Mouse (Mus musculus): ENCODE data around the gene Psmb5. TPM values are rescaled to one million over a fixed set of nuclear protein-coding genes. Genes with fewer than 3 reads are reported as not detected.
A peak's percentile ranks its signal among the peaks of the same experiment; 100 is the strongest.

The Psmb5 gene
- polyA plus RNA-seq, 1 experiment: 257 TPM

DNA sequence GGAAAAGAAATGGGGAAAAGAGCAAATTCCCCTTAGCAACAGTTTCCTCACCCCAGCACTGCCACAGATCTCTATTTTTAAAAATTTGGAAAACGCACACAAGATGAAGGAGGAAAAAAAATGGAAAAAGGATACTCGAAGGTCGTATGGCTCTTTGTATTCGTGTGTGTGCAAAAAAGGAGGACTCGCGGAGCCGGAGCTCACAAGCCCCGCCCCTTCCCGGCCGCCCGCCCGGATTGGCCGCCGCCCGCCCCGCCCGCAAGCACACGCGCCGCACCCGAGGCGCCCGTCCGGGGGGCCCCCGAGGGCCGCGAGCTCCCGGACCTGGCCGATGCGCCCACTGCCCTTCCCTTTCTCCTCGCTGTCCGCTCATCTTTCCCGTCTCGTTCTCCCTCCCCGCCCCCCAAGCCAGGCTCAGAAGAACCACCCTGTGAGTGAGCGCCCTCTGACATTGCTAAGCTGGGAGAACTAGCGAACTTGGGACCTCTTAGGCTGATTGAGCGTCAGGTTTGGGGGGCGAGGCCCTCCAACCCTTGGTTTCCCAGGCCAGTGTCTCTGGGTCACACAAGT, 12.0 kb downstream of the Psmb5 start, which contains the start of gene 4931414P19Rik:
4931414P19Rik (minus strand) TSS at position 242 of the 570 bp plus-strand sequence.
- no peak for TF ChIP-seq CTCF (IDR thresholded peaks at IDR 0.05; ENCODE audit: borderline replicate concordance, extremely low read depth, insufficient read depth, insufficient read length)
- 0 out of 2 replicates have a peak, but pooled peaks have one; percentile 34 for TF ChIP-seq POLR2A (IDR thresholded peaks at IDR 0.05; ENCODE audit: borderline replicate concordance, extremely low read depth, insufficient read depth, insufficient read length, poor library complexity, severe bottlenecking)
- DNase-seq (ENCODE audit: low read depth): peak; percentile 93

DNA sequence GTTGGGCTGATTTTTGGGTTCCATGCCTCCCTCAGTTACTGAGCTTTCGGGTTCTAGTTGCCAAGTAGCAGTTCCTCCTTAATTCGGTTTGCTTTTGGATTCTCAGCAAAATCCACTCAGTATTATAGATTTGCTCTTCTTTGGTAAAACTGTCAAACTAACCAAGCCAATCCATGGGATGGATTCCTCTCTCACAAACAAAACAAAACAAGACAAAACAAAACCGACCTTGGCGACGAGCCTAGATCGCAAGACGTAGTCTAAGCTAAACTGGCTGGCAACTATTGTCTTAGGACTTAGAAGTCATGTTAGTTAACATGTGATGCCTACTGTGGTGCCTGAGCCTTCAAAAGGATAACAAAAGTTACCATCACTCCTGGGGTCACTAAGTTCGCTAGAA, 14.1 kb downstream of the Psmb5 start:
- TF ChIP-seq POLR2A (IDR thresholded peaks at IDR 0.05; ENCODE audit: borderline replicate concordance, extremely low read depth, insufficient read depth, insufficient read length, poor library complexity, severe bottlenecking) (no peak), CTCF (IDR thresholded peaks at IDR 0.05; ENCODE audit: borderline replicate concordance, extremely low read depth, insufficient read depth, insufficient read length) (no peak)
- DNase-seq (ENCODE audit: low read depth): no peak

- TF ChIP-seq CTCF (IDR thresholded peaks at IDR 0.05; ENCODE audit: borderline replicate concordance, extremely low read depth, insufficient read depth, insufficient read length): no peak
- TF ChIP-seq POLR2A (IDR thresholded peaks at IDR 0.05; ENCODE audit: borderline replicate concordance, extremely low read depth, insufficient read depth, insufficient read length, poor library complexity, severe bottlenecking): peak; percentile 97
- DNase-seq (ENCODE audit: low read depth): peak; percentile 99
These were observed 14.7 kb downstream of the Psmb5 start for GRCm38 (mm10) chr14:54603038-54603654.

DNA sequence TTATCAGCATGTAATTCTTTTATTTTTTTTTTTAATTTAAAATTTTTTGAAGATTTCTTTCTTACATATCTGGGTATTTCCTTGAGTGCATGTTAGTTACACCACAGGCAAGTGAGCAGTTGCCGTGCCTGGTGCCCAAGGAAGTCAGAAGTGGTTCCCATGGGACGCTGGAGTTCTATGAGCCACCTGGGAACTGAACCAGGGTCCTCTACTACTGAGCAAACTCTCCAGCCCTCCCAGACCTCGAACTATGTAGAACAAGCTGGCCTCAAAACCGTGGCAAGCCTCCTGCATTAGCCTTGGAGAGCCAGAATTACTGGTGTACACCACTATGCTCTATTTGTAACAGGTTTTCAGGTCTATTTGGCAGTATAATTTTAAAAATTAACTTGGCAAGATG, 15.2 kb downstream of the Psmb5 start:
- TF ChIP-seq CTCF (IDR thresholded peaks at IDR 0.05; ENCODE audit: borderline replicate concordance, extremely low read depth, insufficient read depth, insufficient read length) (no peak), POLR2A (IDR thresholded peaks at IDR 0.05; ENCODE audit: borderline replicate concordance, extremely low read depth, insufficient read depth, insufficient read length, poor library complexity, severe bottlenecking) (no peak)
- DNase-seq (ENCODE audit: low read depth): no peak

DNA sequence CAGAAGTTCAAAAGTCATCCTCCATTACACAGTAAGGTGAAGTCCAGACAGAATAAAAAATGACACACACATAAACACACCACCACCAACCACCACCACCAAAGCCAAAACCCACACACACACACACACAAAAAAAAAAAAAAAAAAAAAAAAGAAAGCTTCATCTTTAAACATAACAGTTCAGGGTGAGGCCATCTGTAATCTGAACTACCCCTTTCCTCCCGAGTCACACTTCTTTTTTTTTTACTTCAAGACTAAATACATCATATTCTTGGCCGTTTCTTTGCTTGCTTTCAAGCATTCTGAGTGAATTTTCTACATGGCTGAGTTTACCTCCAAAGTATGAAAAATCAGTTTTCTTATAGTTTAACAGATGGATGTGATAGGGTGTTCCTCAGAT, 16.2 kb downstream of the Psmb5 start:
- DNase-seq (ENCODE audit: low read depth): no peak
- no peak for TF ChIP-seq CTCF (IDR thresholded peaks at IDR 0.05; ENCODE audit: borderline replicate concordance, extremely low read depth, insufficient read depth, insufficient read length)
- TF ChIP-seq POLR2A (IDR thresholded peaks at IDR 0.05; ENCODE audit: borderline replicate concordance, extremely low read depth, insufficient read depth, insufficient read length, poor library complexity, severe bottlenecking): no peak

- TF ChIP-seq CTCF (IDR thresholded peaks at IDR 0.05; ENCODE audit: borderline replicate concordance, extremely low read depth, insufficient read depth, insufficient read length) (peak; percentile 49; the same call in 1 of the 2 replicates), POLR2A (IDR thresholded peaks at IDR 0.05; ENCODE audit: borderline replicate concordance, extremely low read depth, insufficient read depth, insufficient read length, poor library complexity, severe bottlenecking) (no peak)
These were observed 20.7 kb downstream of the Psmb5 start for GRCm38 (mm10) chr14:54597084-54597483.

GRCm38 (mm10) chr14:54594631-54595414, 23.0 kb downstream of the Psmb5 start:
- TF ChIP-seq CTCF (IDR thresholded peaks at IDR 0.05; ENCODE audit: borderline replicate concordance, extremely low read depth, insufficient read depth, insufficient read length): no peak
- no peak for TF ChIP-seq POLR2A (IDR thresholded peaks at IDR 0.05; ENCODE audit: borderline replicate concordance, extremely low read depth, insufficient read depth, insufficient read length, poor library complexity, severe bottlenecking)
- peak; percentile 53 for DNase-seq (ENCODE audit: low read depth)

More at GRCm38 (mm10) chr14:54597084-54597483, 20.7 kb downstream of the Psmb5 start:
- DNase-seq (ENCODE audit: low read depth): no peak

DNA sequence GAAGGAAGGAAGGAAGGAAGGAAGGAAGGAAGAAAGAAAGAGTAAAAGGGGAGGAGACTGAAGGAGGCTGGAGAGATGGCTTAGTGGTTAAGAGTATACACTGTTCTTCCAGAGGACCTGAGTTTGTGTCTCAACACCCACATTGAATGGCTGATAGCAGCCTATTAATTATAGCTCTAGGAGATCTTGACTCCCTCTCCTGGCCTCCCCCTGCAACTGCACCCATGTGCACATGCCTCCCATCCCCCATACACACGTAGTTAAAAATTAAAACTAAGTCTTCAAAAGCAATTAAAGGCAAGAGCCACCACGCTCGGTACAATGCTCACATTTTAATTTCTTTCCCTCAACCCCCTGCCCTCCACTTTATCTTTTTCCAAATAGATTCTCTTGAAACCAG, 23.8 kb downstream of the Psmb5 start:
- DNase-seq (ENCODE audit: low read depth): no peak
- TF ChIP-seq CTCF (IDR thresholded peaks at IDR 0.05; ENCODE audit: borderline replicate concordance, extremely low read depth, insufficient read depth, insufficient read length) (peak; percentile 34; the same call in 1 of the 2 replicates), POLR2A (IDR thresholded peaks at IDR 0.05; ENCODE audit: borderline replicate concordance, extremely low read depth, insufficient read depth, insufficient read length, poor library complexity, severe bottlenecking) (no peak)

- TF ChIP-seq POLR2A (IDR thresholded peaks at IDR 0.05; ENCODE audit: borderline replicate concordance, extremely low read depth, insufficient read depth, insufficient read length, poor library complexity, severe bottlenecking) (no peak), CTCF (IDR thresholded peaks at IDR 0.05; ENCODE audit: borderline replicate concordance, extremely low read depth, insufficient read depth, insufficient read length) (no peak)
- peak; percentile 17 for DNase-seq (ENCODE audit: low read depth)
These were observed 25.4 kb downstream of the Psmb5 start for GRCm38 (mm10) chr14:54592319-54592934.

- no peak for TF ChIP-seq POLR2A (IDR thresholded peaks at IDR 0.05; ENCODE audit: borderline replicate concordance, extremely low read depth, insufficient read depth, insufficient read length, poor library complexity, severe bottlenecking)
- no peak for TF ChIP-seq CTCF (IDR thresholded peaks at IDR 0.05; ENCODE audit: borderline replicate concordance, extremely low read depth, insufficient read depth, insufficient read length)
- no peak for DNase-seq (ENCODE audit: low read depth)
These were observed 26.8 kb downstream of the Psmb5 start for GRCm38 (mm10) chr14:54591056-54591455.
